Mouse (Mus musculus) heart, embryonic 10.5 days (tissue): ENCODE results near the gene Tmem209. TPM values are rescaled to one million over a fixed set of nuclear protein-coding genes. Genes with fewer than 3 reads are reported as not detected.

ENCODE experiments used
- DNase-seq: peaks from one replicate; pipeline ENCODE4 v3.0.0-alpha.2; 2017; ENCODE audit warnings: low spot score
- H3K27ac ChIP-seq: fragments of 300-500 bp; sonication (generic); 2 replicates; pipeline ENCODE4 v1.5.1; 2016; ENCODE audit warnings: mild to moderate bottlenecking
- H3K27me3 ChIP-seq: fragments of 300-500 bp; sonication (generic); 2 replicates; pipeline ENCODE4 v1.6.1; 2016; ENCODE audit warnings: mild to moderate bottlenecking; ENCODE audit not compliant: poor library complexity, insufficient read depth, severe bottlenecking
- H3K36me3 ChIP-seq: fragments of 300-500 bp; sonication (generic); 2 replicates; pipeline ENCODE4 v1.6.1; 2016; ENCODE audit warnings: mild to moderate bottlenecking, moderate library complexity
- H3K4me1 ChIP-seq: fragments of 300-500 bp; sonication (generic); 2 replicates; pipeline ENCODE4 v1.6.1; 2016; ENCODE audit warnings: mild to moderate bottlenecking
- H3K4me3 ChIP-seq: fragments of 300-500 bp; sonication (generic); 2 replicates; pipeline ENCODE4 v1.5.1; 2016; ENCODE audit warnings: mild to moderate bottlenecking, moderate library complexity
- H3K9me3 ChIP-seq: fragments of 300-500 bp; sonication (generic); 2 replicates; pipeline ENCODE4 v1.6.1; 2016; ENCODE audit warnings: mild to moderate bottlenecking, moderate library complexity
- WGBS: fragments of 180-500 bp; shearing (Covaris S2); methylation state at CpG from one replicate; pipeline ENCODE4 v1.1.7; 2016; 5-methylcytosine and 5-hydroxymethylcytosine counted together
- polyA plus RNA-seq: library from polyadenylated mRNA; unstranded; fragments of >200 nt; fragmentation: Nextera tagmentation; extraction: Ambion mirVana; gene quantifications from 2 replicates; pipeline ENCODE4 v1.2.1, GENCODE M21; 2016

Tmem209 gene
- polyA plus RNA-seq, 1 experiment from 2014 or later: 41.1 TPM

DNA sequence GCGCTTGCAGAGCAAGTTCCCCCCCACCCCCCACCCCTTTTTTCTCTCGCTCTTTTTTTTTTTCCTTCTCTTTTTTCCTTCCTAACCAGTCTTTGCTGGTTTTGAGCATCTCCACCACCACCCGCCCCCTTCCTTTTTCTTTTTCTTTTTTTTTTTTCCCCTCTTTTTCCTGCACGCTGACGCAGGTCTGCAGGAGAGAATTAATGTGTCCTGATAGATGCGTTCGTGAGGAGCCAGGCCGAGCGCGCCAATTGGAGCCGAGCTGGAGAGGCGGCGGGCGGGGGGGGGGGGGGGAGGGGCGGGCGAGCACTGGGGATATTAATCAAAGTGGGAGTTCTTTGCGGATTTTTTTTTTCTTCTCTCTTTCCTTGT is 37.7 kb upstream of the Tmem209 start:
- Histone ChIP-seq H3K4me3 (peak overlapping the region; percentile 33), H3K4me1 (peaks cover 74% of the 10 kb centered on the region), H3K27ac (peak overlapping the region; percentile 88), H3K9me3 (no peaks in the 10 kb centered on the region), H3K36me3 (0 out of 2 replicates have a peak, but pooled peaks cover 3% of the 10 kb centered on the region), H3K27me3 (no peaks in the 10 kb centered on the region)
- WGBS: under 1% methylated on average over 13 of the region's 17 CpGs
- no peak for DNase-seq

DNA sequence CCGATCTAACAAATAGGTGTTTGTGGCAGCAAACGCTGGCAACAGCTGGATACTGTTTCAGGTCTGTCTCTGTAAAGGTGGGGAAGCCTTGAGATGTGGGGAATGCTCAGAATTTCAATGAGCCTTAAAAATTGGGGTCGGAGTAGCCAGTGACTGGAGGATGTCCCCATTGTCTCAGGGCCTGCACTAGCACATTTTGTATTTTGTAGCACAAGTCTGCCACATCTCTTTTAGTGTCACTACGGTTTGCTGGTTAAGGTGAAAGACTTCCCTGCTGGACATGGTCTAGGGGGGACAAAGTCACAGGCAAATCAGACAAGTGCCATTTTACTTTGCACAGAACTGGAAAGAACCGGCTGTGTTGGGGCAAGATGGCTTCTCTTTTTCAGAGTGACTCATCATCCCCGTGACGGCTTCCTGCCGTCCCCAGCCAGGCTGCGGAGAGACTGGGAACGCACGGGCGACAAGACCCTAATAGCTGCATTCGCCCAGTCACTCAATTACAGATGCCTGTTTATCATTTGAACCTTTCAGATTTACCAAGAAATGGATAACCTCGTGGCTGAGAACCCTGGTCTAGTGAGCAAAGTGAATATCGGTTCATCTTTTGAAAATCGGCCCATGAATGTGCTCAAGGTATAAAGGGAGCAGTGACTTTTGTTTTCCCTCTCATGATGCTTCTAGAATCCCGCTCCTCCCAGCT is 37.1 kb upstream of the Tmem209 start:
- no peak for DNase-seq
- peak overlapping the region; percentile 33 for H3K4me3 ChIP-seq
- WGBS: 14% methylated on average over 17 of the region's 17 CpGs
- H3K27ac ChIP-seq: peak overlapping the region; percentile 88
- H3K27me3 ChIP-seq: no peaks in the 10 kb centered on the region
- no peaks in the 10 kb centered on the region for H3K9me3 ChIP-seq
- H3K36me3 ChIP-seq: 0 out of 2 replicates have a peak, but pooled peaks cover 3% of the 10 kb centered on the region
- peaks cover 74% of the 10 kb centered on the region for H3K4me1 ChIP-seq

DNA sequence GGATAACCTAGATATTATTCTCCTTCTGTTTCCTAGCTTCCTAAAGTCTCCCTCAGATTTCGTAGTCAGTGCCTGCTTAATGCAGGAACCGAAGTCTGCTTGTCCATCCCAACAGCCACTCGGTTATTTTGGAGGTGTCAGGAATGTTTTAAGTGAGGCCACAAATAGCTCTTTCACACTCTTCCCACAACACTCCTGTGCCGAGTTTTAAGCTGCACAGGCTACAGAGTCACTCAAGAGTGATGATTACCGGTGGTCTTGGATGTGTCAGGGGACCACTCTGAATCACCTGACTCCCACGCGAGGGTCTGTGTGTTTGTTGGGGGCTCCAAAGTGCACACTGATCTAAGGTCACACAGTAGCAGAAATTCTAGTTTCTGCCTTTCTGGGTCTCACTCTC is 36.1 kb upstream of the Tmem209 start:
- 0 out of 2 replicates have a peak, but pooled peaks cover 3% of the 10 kb centered on the region for H3K36me3 ChIP-seq
- H3K27me3 ChIP-seq: no peaks in the 10 kb centered on the region
- no peak overlapping the region; the same call in 1 of the 2 replicates for H3K4me3 ChIP-seq
- WGBS: 42% methylated on average over 7 of the region's 7 CpGs
- peaks cover 81% of the 10 kb centered on the region for H3K4me1 ChIP-seq
- peak overlapping the region; percentile 88 for H3K27ac ChIP-seq
- peak; percentile 86 for DNase-seq
- H3K9me3 ChIP-seq: no peaks in the 10 kb centered on the region

DNA sequence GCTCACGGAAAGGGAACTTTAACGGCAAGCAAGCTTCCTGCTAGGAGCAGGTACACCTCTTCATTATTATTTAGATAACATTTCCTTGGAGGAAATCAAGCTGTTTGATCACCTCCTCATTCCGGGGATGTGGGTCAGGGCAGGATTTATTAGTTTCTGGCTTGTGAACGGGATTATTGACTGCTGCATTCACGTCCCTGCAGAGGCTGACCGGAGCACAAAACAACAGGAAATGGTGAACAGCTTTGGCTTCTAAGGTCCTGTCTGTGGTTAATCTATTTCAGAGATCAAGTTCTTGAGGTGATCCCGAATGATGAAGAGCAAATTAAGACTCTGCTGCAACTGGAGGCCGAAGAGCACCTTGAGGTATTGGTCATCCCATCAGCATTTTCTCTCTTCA is 34.3 kb upstream of the Tmem209 start:
- Histone ChIP-seq H3K9me3 (no peaks in the 10 kb centered on the region), H3K27me3 (no peaks in the 10 kb centered on the region), H3K4me3 (no peak overlapping the region), H3K36me3 (no peaks in the 10 kb centered on the region), H3K4me1 (peaks cover 84% of the 10 kb centered on the region), H3K27ac (peak overlapping the region; percentile 88)
- WGBS: 43% methylated on average over 8 of the region's 8 CpGs
- DNase-seq: no peak

DNA sequence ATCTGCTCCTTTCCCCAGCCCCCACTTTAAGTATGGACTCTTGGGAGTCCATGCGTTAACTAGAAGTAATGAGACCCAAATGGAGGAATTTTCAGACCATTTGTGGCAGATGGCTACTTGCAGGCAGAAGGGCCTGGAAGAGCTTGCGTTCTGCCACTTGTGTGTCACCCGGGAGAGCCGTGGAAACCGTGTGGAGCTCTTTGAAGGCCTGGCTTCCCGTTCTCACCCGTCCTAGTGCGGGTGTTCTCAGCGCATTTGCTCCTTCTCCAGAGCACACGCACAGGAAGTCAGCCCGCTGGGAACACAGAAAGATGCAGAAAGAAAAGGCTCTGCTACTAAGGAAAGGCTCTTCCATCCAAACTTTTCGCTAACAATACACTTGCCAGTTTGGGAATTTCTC is 33.5 kb upstream of the Tmem209 start:
- no peaks in the 10 kb centered on the region for H3K36me3 ChIP-seq
- peak overlapping the region; percentile 88 for H3K27ac ChIP-seq
- H3K9me3 ChIP-seq: no peaks in the 10 kb centered on the region
- H3K27me3 ChIP-seq: no peaks in the 10 kb centered on the region
- WGBS: 19% methylated on average over 12 of the region's 12 CpGs
- DNase-seq: no peak
- no peak overlapping the region for H3K4me3 ChIP-seq
- peaks cover 84% of the 10 kb centered on the region for H3K4me1 ChIP-seq

DNA sequence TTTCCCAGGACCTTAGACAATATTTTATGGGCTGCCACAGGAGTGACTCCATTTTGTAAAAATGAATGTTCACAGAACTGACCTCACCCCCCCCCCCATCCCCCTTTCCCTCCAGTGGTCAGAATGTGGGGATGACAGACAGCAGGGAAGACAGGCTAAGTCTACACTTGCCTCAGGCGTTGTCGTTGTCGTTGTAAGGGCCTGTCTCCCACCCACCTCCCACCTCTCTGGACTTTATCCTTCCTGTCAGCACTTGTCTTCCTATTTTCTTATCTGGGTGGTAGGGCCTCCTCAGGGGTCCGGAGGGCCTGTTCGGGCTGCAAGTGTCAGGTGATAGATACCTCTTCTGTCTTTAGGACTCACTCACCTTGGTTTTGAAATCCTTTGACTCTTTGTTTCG is 32.7 kb upstream of the Tmem209 start:
- Histone ChIP-seq H3K4me3 (peak overlapping the region; percentile 16; the same call in 1 of the 2 replicates), H3K4me1 (peaks cover 84% of the 10 kb centered on the region), H3K9me3 (no peaks in the 10 kb centered on the region), H3K36me3 (no peaks in the 10 kb centered on the region), H3K27me3 (no peaks in the 10 kb centered on the region), H3K27ac (peak overlapping the region; percentile 88)
- peak; percentile 86 for DNase-seq
- 9% methylated on average over 6 of the region's 6 CpGs for WGBS

DNA sequence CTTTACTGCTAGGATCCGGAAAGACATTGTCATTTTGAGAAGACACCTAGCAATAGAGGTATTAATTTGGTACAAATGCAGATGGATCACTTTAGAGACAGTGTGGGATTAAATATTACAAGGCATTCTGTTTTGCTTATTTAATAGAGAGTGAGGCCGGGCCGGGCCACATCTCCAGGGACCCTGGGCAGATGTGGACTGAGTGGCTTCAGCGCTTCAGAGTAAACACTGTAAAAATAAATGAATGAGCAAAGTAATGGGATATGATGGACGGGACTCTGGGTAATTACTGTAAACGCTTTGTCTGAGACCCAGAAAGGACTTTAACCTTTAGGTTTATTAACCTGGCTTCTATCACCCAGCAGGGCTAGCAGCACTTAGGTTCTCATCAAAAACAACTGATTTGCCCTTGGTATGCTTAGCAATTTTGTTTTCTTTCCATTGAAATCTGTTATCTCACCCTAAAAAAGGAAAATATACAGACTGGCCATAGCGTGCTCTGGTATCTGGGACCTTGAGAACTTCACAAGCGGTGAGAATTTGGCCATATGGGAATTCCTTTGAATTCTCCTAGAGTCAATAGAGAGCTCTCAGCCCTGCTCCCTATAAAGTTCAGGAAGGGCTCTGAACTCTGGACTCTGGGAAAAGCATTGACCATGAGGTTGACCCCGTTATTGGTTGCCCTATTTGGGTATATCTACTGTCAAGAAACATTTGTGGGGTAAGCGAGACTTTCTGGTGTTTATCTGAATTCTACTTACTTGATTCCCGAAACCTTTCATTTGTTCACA is 31.6 kb upstream of the Tmem209 start, which contains the start of gene Cpa2:
Cpa2 (plus strand) TSS at position 574 of the 791 bp plus-strand sequence.
- Histone ChIP-seq H3K27ac (peak within 1 kb of the TSS; percentile 88), H3K36me3 (no peaks in the 10 kb centered on the region), H3K4me1 (peaks cover 76% of the 10 kb centered on the region), H3K4me3 (peak within 1 kb of the TSS; percentile 16; the same call in 1 of the 2 replicates), H3K9me3 (no peaks in the 10 kb centered on the region), H3K27me3 (no peaks in the 10 kb centered on the region)
- DNase-seq: no peak
- 52% methylated on average over 11 of the region's 11 CpGs for WGBS

DNA sequence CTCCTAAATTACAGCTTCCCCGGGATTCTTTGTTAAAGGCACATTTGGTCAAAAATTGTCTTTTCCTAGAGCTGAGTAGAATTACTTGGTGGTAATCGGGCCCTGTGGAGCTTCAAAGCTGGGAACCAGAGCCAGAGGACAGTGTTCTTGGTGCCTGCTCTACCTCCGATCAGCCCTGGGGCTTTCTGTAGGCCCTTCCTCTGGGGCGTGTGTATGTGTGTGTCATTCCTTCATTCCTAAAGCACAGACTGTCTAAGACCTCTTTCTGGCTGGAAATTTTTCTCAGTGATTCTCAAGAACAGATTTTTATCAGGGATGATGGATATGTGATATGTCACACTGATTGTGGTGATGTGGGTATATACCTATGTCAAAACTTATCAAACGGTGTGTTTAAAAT is 29.2 kb upstream of the Tmem209 start:
- Histone ChIP-seq H3K27me3 (no peaks in the 10 kb centered on the region), H3K4me1 (peaks cover 54% of the 10 kb centered on the region), H3K9me3 (no peaks in the 10 kb centered on the region), H3K4me3 (no peak overlapping the region), H3K36me3 (no peaks in the 10 kb centered on the region), H3K27ac (peak overlapping the region; percentile 77)
- 72% methylated on average over 5 of the region's 5 CpGs for WGBS
- DNase-seq: no peak

DNA sequence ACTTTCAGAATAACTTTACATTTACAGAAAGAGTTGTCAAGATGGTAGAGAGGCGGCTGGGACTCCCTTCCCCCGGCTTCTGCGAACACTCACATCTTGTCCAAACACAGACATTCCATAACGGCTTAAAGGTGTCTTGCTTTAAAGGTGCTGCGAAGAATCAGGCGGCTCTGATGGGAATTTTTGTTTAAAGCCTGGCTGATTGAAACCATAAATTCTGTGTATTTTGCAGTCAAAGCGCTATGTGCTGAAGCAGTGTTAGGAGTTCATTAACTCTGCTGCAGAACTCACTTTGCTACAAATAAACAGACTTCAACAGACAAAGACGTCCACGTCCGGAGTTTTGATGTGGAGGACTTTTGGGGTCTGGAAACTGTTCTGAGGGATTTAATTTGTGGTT is 28.7 kb upstream of the Tmem209 start:
- H3K27me3 ChIP-seq: no peaks in the 10 kb centered on the region
- H3K4me3 ChIP-seq: no peak overlapping the region
- H3K4me1 ChIP-seq: peaks cover 48% of the 10 kb centered on the region
- no peaks in the 10 kb centered on the region for H3K36me3 ChIP-seq
- no peak for DNase-seq
- H3K9me3 ChIP-seq: no peaks in the 10 kb centered on the region
- H3K27ac ChIP-seq: peak overlapping the region; percentile 77
- 47% methylated on average over 10 of the region's 10 CpGs for WGBS

DNA sequence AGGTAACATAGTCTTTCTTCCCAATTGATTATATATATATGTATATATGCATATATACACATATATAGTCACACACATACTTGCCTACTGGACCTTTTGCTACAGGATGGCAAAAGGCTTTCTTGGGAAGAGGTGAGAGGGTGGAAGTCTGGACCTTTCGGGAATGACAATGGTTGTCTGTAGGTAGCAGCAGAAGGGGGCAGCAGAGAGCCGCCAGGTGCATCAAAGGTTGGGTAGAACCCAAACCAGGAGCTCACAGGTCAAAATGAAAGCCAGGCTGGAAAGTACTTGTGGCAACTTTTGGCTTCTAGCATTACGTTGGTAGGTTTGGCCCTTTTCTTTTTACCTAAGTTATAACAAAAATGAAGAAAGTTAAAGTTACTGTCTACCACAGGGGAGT is 25.8 kb upstream of the Tmem209 start:
- H3K27ac ChIP-seq: no peak overlapping the region
- no peaks in the 10 kb centered on the region for H3K36me3 ChIP-seq
- WGBS: 41% methylated on average over 3 of the region's 3 CpGs
- no peaks in the 10 kb centered on the region for H3K27me3 ChIP-seq
- no peaks in the 10 kb centered on the region for H3K9me3 ChIP-seq
- H3K4me3 ChIP-seq: no peak overlapping the region
- no peak for DNase-seq
- peaks cover 20% of the 10 kb centered on the region for H3K4me1 ChIP-seq

DNA sequence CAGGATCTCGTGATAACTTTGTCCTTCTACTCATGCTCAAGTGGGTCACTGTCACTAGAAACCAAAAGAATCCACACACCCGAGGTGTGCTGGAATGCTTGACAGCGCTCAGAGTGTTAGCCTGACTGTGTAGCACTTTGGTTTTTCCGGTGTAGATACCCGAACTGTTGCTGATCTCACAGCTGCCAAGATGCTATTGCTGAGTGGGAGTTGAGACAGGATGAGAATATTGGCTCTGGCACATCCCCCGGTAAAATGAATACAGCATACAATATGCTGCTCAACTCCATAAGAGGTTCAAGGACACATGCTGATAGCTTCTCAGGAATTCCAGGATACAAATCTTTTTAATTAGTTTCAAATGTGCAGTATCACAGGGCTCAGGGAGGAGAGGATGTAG is 19.2 kb upstream of the Tmem209 start:
- Histone ChIP-seq H3K4me1 (peaks cover 57% of the 10 kb centered on the region), H3K36me3 (no peaks in the 10 kb centered on the region), H3K27me3 (no peaks in the 10 kb centered on the region), H3K27ac (peak overlapping the region; percentile 92), H3K9me3 (no peaks in the 10 kb centered on the region), H3K4me3 (no peak overlapping the region)
- WGBS: 30% methylated on average over 6 of the region's 6 CpGs
- peak; percentile 87 for DNase-seq

DNA sequence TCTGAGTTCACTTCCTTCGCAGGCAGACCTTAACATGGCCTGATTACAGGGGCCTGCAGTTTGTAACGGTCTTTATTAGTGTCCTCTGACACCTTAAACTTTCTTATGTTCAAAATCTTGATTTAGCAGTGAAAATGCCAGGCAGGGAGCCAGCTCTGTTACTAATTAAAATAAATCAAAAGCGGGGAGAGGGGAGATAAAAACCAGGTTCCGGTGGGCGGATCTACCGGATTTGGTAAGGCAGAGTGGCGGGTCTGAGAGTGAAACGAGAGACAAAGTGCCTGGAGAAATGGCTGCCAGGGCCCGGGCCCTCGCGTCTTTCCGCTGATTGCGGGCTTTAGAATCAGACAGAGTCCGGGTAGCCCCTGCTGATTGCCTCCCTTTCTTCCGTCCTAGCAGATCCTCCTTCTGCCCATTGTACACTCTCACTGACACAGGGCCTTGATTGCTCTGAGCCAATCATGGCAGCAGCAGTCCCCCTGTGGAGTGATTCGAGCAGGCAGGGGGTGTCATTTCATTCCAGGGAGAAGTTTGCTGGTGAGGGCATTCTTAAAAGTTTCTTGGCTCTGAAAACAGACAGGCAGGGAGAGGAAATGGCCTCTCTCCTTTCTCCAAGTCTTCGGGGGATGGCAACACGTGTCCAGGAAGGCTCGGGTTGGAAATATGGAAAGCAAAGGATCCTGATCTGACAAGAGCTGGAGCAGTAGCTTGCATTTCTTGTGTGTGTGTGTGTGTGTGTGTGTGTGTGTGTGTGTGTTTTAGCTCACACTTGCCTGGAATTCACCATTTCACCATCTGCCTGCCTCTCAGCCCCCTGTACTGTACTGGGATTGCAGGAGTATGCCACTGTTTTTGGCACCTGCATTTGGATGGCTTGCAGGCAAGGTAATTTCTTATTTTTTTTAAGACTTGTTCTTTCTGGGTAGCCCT is 17.3 kb upstream of the Tmem209 start:
- peak overlapping the region; percentile 31 for H3K4me3 ChIP-seq
- H3K4me1 ChIP-seq: peaks cover 58% of the 10 kb centered on the region
- 16% methylated on average over 19 of the region's 19 CpGs for WGBS

More for the DNA sequence above, 17.3 kb upstream of the Tmem209 start:
- H3K27me3 ChIP-seq: no peaks in the 10 kb centered on the region
- H3K27ac ChIP-seq: peak overlapping the region; percentile 92
- no peak for DNase-seq
- H3K36me3 ChIP-seq: no peaks in the 10 kb centered on the region
- no peaks in the 10 kb centered on the region for H3K9me3 ChIP-seq
